8 mouse cellular contexts compared by ENCODE assay signal in the genomic region with DNA sequence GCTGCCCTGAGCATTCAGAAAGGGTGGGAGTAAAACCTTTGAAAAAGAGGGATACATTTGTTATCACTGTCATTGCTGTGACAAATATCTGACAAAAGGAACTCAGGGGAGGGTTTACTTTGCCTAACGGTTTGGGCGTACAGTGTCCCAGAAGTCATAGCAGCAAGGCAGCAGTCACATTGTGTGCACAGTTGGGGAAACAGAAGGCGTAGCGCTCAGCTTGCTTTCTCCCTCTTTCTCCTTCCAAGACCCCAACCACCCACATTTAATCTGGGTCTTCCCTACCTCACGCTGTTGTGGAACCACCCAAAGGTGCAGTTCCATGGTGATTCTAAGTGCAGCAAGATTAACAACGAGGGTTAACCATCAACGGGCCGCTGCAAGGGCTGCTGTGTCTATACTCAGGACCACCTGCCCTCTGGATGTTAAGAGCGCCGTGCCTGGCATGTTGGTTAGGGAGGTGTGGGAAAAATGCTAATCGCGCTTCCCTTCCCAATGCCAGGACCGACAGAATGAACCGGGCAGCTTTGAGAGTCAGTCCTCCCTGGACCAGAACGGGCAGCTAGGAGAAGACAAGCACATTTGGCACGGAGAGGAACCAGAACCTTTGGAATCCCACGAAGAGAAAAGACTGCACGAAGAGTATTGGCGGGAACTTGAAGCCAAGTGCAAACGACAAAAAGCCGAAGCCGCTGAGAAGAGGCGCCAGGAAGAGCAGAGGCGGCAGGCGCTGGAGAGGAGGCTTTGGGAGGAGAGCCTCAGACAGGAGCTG. TPM values are rescaled to one million over a fixed set of nuclear protein-coding genes. Genes with fewer than 3 reads are reported as not detected.
DNase-seq lines count a peak whose midpoint lies in the region; ATAC-seq and TF ChIP-seq lines count a peak whose summit lies in the region.

No protein-coding gene starts in this region.

- peaks cover 43% of the 10 kb centered on the region for H3K27me3 ChIP-seq in heart, embryonic 10.5 days (ENCODE audit: insufficient read depth, poor library complexity, severe bottlenecking)
- H3K27me3 ChIP-seq in hindbrain, embryonic 11.5 days (ENCODE audit: control insufficient read depth, insufficient read depth, low read length) = peaks cover 13% of the 10 kb centered on the region
- peaks cover 30% of the 10 kb centered on the region for H3K27me3 ChIP-seq in liver, postnatal 0 days (ENCODE audit: insufficient read depth, low read length)

- no peak for DNase-seq in heart, embryonic 10.5 days (ENCODE audit: low spot score)
- no peak for DNase-seq in heart, postnatal 36 days
- DNase-seq in ES-CJ7 (ENCODE audit: low read depth, low spot score) = peak; percentile 24
- DNase-seq in hindbrain, embryonic 11.5 days (ENCODE audit: low spot score) = peak; percentile 41
- DNase-seq in liver, postnatal 0 days = no peak
- DNase-seq in right cerebral cortex, postnatal 4 days = no peak

- peaks cover 58% of the 10 kb centered on the region for H3K4me1 ChIP-seq in heart, embryonic 10.5 days
- H3K4me1 ChIP-seq in hindbrain, embryonic 11.5 days (replicated peaks; ENCODE audit: control insufficient read depth, insufficient read depth, low read length) = no peaks in the 10 kb centered on the region; the same call in 1 of the 2 replicates
- peaks cover 10% of the 10 kb centered on the region for H3K4me1 ChIP-seq in liver, postnatal 0 days (ENCODE audit: insufficient read depth)

- H3K4me2 ChIP-seq in hindbrain, embryonic 11.5 days (replicated peaks; ENCODE audit: low read depth, low read length) = no peak overlapping the region
- H3K4me2 ChIP-seq in liver, postnatal 0 days (ENCODE audit: low read depth, low read length) = peak overlapping the region; percentile 65

- no peak for TF ChIP-seq EP300 in liver, postnatal 0 days (IDR thresholded peaks at IDR 0.05; ENCODE audit: low read depth)

- no peak for TF ChIP-seq CTCF in liver, postnatal 0 days (IDR thresholded peaks at IDR 0.05; ENCODE audit: low read depth)

- H3K27ac ChIP-seq in heart, embryonic 10.5 days = peak overlapping the region; percentile 94
- H3K27ac ChIP-seq in hindbrain, embryonic 11.5 days (ENCODE audit: low read depth, low read length) = no peak overlapping the region
- H3K27ac ChIP-seq in liver, postnatal 0 days (ENCODE audit: low read depth) = no peak overlapping the region

- intact Hi-C loops in heart, postnatal 36 days (cut with DNase I) = no loop called here

- WGBS in heart, embryonic 10.5 days = 11% methylated on average over 25 of the region's 25 CpGs
- 24% methylated on average over 25 of the region's 25 CpGs for WGBS in hindbrain, embryonic 11.5 days
- WGBS in liver, postnatal 0 days (ENCODE audit: insufficient replicate concordance) = 33% methylated on average over 25 of the region's 25 CpGs

- no peak overlapping the region for H3K9ac ChIP-seq in hindbrain, embryonic 11.5 days (ENCODE audit: low read depth, low read length)
- H3K9ac ChIP-seq in liver, postnatal 0 days (replicated peaks) = no peak overlapping the region

- no peak for ATAC-seq in hindbrain, embryonic 11.5 days (ENCODE audit: low FRiP score)
- no peak for ATAC-seq in liver, postnatal 0 days
- ATAC-seq in granulocyte monocyte progenitor cell, adult 5-6 weeks (replicated peaks; ENCODE audit: poor library complexity, severe bottlenecking) = no peak
- no peak for ATAC-seq in erythroid progenitor cell, adult 5-6 weeks (replicated peaks; ENCODE audit: low FRiP score, poor library complexity, severe bottlenecking)

- H3K4me3 ChIP-seq in heart, embryonic 10.5 days = peak overlapping the region; percentile 74
- H3K4me3 ChIP-seq in hindbrain, embryonic 11.5 days (ENCODE audit: low read depth, low read length) = no peak overlapping the region
- H3K4me3 ChIP-seq in liver, postnatal 0 days (ENCODE audit: low read depth, low read length) = peak overlapping the region; percentile 39; the same call in 1 of the 2 replicates

- H3K36me3 ChIP-seq in heart, embryonic 10.5 days = no peaks in the 10 kb centered on the region; the same call in 1 of the 2 replicates
- H3K36me3 ChIP-seq in hindbrain, embryonic 11.5 days (ENCODE audit: control insufficient read depth, insufficient read depth, low read length) = peaks cover 2% of the 10 kb centered on the region; the same call in 1 of the 2 replicates
- no peaks in the 10 kb centered on the region for H3K36me3 ChIP-seq in liver, postnatal 0 days (replicated peaks; ENCODE audit: insufficient read depth, low read length)

- H3K9me3 ChIP-seq in heart, embryonic 10.5 days = no peaks in the 10 kb centered on the region
- no peaks in the 10 kb centered on the region for H3K9me3 ChIP-seq in hindbrain, embryonic 11.5 days (ENCODE audit: control insufficient read depth, low read length)
- H3K9me3 ChIP-seq in liver, postnatal 0 days (ENCODE audit: low read length) = no peaks in the 10 kb centered on the region

RNA-seq across cellular contexts. Expression of gene Aasdh, which starts 49.3 kb away (rescaled TPM):
- 14.8 and 21.3 TPM in 2 replicates for polyA plus RNA-seq in heart, embryonic 10.5 days (2016; fragmentation: Nextera tagmentation; extraction: Ambion mirVana)
- 10 to 100 TPM; 13.9 to 16.2 TPM for total RNA-seq in heart, postnatal 36 days (2021)
- polyA plus RNA-seq in hindbrain, embryonic 11.5 days (2014; fragmentation: Nextera tagmentation; extraction: Ambion mirVana) = 17.2 and 18.9 TPM in 2 replicates
- 5.1 and 5.3 TPM in 2 replicates for polyA plus RNA-seq in liver, postnatal 0 days (2015; fragmentation: Nextera tagmentation; extraction: Ambion mirVana)
- total RNA-seq in granulocyte monocyte progenitor cell, adult 5-6 weeks (2014; fragmentation: Nextera tagmentation) = 18.1 and 33.9 TPM in 2 replicates
- 21.9 and 38.7 TPM in 2 replicates for total RNA-seq in granulocyte monocyte progenitor cell, adult 5-6 weeks (2017)
- total RNA-seq in erythroid progenitor cell, adult 5-6 weeks (2015; ENCODE audit: low replicate concordance) = 2.5 and 24.9 TPM in 2 replicates
- total RNA-seq in erythroid progenitor cell, adult 5-6 weeks (2017; ENCODE audit: low replicate concordance) = 6.3 and 12.6 TPM in 2 replicates

Comparison
In these comparisons a context has a peak if more than half of its experiments do, and no peak if none do; other contexts are left out.
1. DNase-seq: peak in ES-CJ7 (single experiment) and hindbrain, embryonic 11.5 days (single experiment); none in heart, embryonic 10.5 days (single experiment), heart, postnatal 36 days (0 of 2), liver, postnatal 0 days (single experiment) and right cerebral cortex, postnatal 4 days (single experiment).